Mouse (Mus musculus) lung, postnatal 10 days (tissue): Measurements from ENCODE around the gene Ttc9c.
A peak's percentile ranks its signal among the peaks of the same experiment; 100 is the strongest.

ENCODE experiments used
- DNase-seq: peaks from one replicate; pipeline ENCODE4 v3.0.0; 2021

Ttc9c gene

DNA sequence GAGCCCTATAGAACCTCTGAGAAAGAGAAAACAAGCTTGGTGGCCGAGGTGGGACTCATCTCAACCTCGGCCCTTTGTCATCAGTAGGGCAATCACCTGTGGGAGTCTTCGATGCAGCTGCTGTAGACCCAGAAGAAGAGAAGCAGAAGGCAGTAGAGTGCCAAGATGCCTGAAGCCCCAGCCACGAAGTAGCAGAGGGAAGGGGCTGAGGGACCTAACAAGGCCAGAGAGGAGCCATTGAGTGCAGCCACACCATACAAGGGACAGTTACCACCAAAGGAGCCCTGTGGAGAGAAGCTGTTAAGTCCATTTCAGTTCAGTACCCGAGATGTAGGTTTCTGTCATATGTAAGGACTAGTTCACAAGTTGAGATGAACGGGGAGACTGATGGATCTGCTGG, 45.7 kb downstream of the Ttc9c start:
- DNase-seq: no peak

DNA sequence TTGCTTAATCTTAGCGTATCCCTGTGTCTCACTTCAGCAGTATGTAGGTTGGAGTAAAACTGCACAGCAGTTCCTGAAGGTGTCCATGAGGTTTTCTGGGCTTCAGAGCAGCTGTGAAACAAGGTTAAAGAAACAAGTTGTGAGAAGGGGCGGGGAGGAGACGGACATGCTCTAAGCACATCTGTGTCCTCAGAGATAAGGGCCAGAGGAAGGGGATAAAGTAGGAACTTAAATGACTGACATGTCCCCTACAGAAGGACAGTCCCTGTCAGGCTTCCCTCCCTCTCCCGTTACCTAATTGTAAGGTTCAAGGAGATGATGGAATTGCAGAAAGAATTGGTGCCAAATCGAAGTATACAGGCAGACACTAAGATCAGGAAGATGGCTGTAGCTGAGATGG, 46.1 kb downstream of the Ttc9c start:
- no peak for DNase-seq

DNA sequence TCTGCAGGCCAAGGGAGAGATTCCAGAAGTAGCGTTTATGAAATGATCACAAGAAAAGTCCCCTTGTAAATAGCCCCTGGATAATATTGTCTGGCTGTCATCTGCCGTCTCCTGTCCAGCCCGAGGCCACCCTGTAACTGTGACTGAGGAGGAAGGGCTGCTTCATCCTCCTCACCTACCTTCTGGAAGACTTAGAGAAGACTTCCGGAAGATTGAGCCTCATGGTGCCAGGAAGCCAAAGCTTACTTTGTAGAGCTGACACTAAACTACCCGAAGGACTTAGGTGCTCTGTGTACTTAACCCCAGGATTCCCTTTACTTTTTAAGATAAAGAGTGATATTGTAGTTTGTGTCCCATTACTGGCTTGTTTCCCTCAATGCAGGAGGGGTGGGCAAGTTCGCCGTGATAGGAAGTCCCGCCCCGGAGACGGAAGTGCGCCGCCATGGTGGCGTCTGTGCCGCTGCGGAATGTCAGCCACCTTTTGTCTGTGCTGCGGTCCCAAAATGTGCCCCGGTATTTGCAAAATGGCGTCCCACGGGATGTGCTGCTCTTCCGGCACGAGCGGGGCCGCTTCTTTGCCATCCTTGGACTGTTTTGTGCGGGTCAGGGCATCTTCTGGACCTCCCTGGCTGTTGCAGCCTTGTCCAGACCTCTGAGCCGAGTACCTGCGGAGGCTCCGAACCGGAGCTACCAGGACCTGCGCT, 48.4 kb downstream of the Ttc9c start, which contains the start of gene Tmem223:
Gene Tmem223 (plus strand): TSS at position 430 of the 704 bp plus-strand sequence.
- DNase-seq: peak; percentile 89

DNA sequence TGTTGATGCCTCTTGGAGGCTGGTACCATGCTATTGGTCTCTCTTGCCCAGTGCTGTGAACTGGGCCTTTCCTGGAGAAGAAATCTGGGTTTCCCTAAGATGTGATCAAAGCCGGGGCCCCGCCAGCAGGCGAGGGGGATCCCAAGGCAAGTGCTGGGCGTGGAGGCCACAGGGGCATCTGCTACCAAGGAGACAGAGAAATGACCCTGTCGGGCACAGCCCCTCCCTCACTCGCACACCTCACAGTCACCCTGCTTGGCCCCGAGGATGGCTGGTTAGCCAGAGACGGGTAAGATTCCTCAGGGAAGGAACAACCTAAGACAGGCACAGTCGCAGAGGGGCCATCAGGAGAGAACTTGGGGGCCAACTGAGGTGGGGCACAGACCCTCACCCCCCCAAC, 53.6 kb downstream of the Ttc9c start:
- DNase-seq: no peak

DNA sequence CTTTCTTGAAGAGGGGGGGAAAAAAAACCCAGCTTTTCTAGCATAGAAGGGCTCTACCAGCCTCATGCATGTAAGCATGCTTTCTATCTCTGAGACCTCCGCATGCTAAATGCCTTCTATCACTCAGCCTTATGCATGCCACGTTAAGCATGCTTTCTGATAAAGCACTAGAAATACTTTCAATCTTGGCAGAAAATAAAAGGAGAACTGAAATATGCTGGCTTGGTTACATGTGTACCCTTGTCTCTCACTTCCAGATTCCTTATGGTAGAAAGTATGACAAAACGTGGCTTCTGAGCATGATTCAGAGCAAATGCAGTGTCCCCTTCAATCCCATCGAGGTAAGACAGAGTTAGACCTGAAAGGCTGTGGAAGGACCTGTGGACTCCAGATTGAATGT, 55.9 kb downstream of the Ttc9c start:
- no peak for DNase-seq

DNA sequence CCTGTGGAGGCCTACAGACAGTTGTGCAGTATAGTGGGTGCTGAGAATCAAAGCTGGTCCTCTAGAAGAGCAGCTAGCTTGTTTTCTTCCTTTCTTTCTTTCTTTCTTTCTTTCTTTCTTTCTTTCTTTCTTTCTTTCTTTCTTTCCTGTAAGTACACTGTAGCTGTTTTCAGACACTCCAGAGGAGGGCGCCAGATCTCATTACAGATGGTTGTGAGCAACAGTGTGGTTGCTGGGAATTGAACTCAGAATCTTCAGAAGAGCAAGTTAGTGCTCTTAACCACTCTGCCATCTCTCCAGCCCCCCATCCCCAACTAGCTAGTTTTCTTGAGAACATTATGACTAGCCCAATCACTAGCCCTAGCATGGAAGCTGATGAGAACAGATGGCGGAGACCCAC, 58.4 kb downstream of the Ttc9c start:
- DNase-seq: no peak
